In genomic region chr2:25480541-25480940, GRCm38 (mm10) we compare ENCODE assay signal across 1 mouse cellular context.
TF ChIP-seq lines count a peak whose summit lies in the region.

No protein-coding gene starts in this region.

TF ChIP-seq in MEL, 35 proteins besides CTCF, POLR2A, EP300 and RAD21:
- TF ChIP-seq NRF1 (IDR thresholded peaks at IDR 0.05; ENCODE audit: insufficient read depth, low read depth, low read length, poor library complexity, severe bottlenecking) (no peak), USF2 (IDR thresholded peaks at IDR 0.05; ENCODE audit: borderline replicate concordance in 1 of 2, insufficient read depth in 1 of 2, low read depth in 1 of 2, low read length in 2 of 2) (no peak), RCOR1 (IDR thresholded peaks at IDR 0.05; ENCODE audit: low read depth, low read length) (no peak), MAZ (IDR thresholded peaks at IDR 0.05; ENCODE audit: low read depth, low read length) (no peak), ELF1 (IDR thresholded peaks at IDR 0.05; ENCODE audit: low read depth, low read length) (no peak), GATA1 (IDR thresholded peaks at IDR 0.05; ENCODE audit: low read depth, low read length) (no peak), ZNF384 (IDR thresholded peaks at IDR 0.05; ENCODE audit: low read depth, low read length) (no peak), TCF12 (IDR thresholded peaks at IDR 0.05; ENCODE audit: low read depth, low read length) (no peak), ZKSCAN1 (IDR thresholded peaks at IDR 0.05; ENCODE audit: low read depth, low read length) (no peak), POLR2AphosphoS5 (IDR thresholded peaks at IDR 0.05; ENCODE audit: borderline replicate concordance, low read depth, low read length) (no peak), UBTF (IDR thresholded peaks at IDR 0.05; ENCODE audit: borderline replicate concordance, insufficient read depth, low read depth, low read length) (no peak), MYB (IDR thresholded peaks at IDR 0.05; ENCODE audit: low read depth, low read length) (no peak), MEF2A (IDR thresholded peaks at IDR 0.05; ENCODE audit: extremely low read depth, insufficient replicate concordance, low read depth, low read length, poor library complexity, severe bottlenecking) (no peak), MXI1 (IDR thresholded peaks at IDR 0.05; ENCODE audit: low read depth, low read length) (no peak), NELFE (IDR thresholded peaks at IDR 0.05; ENCODE audit: low read depth, low read length) (no peak), HCFC1 (IDR thresholded peaks at IDR 0.05; ENCODE audit: low read depth, low read length) (no peak), E2F4 (IDR thresholded peaks at IDR 0.05; ENCODE audit: borderline replicate concordance, low read depth, low read length) (no peak), CHD1 (IDR thresholded peaks at IDR 0.05; ENCODE audit: low read depth, low read length) (no peak)
